Mouse (Mus musculus) layer of hippocampus, adult 8-10 months (tissue): Measurements from ENCODE around the gene Ptprn. TPM values are rescaled to one million over a fixed set of nuclear protein-coding genes. Genes with fewer than 3 reads are reported as not detected.
A peak's percentile ranks its signal among the peaks of the same experiment; 100 is the strongest.

Source experiments
- DNase-seq, 2 experiments: peaks; one replicate each; pipeline ENCODE4 v3.0.0; 2022; ENCODE audit warnings: low spot score in 2 of 2
- total RNA-seq, 4 experiments: library from RNA; stranded (reverse); gene quantifications; 2 replicates each; pipeline ENCODE4 v1.2.4; 2022

Ptprn gene
- total RNA-seq, 4 experiments from 2014 or later: 360 to 457 (median 395) TPM

- no peak for DNase-seq
These were observed 38.8 kb downstream of the Ptprn start for GRCm38 (mm10) chr1:75225473-75225872.

- DNase-seq: no peak
These were observed 40.8 kb downstream of the Ptprn start for GRCm38 (mm10) chr1:75223532-75223931.

- DNase-seq: no peak
These were observed 41.4 kb downstream of the Ptprn start for GRCm38 (mm10) chr1:75222926-75223325.

GRCm38 (mm10) chr1:75221538-75221937 is 42.8 kb downstream of the Ptprn start:
- no peak for DNase-seq

- DNase-seq: peak in 1 of 2 experiments; percentile 22
These were observed 44.8 kb downstream of the Ptprn start, which contains the start of gene Tuba4a for GRCm38 (mm10) chr1:75219531-75219930. TSS of gene Tuba4a (minus strand) at chr1:75219865.

GRCm38 (mm10) chr1:75219078-75219477 is 45.2 kb downstream of the Ptprn start:
- peak; percentile 88 to 92 for DNase-seq

- DNase-seq: peak; percentile 67 to 73
These were observed 45.9 kb downstream of the Ptprn start for GRCm38 (mm10) chr1:75218227-75219001.

- DNase-seq: peak in 1 of 2 experiments; percentile 38
These were observed 46.4 kb downstream of the Ptprn start for GRCm38 (mm10) chr1:75217893-75218226.

GRCm38 (mm10) chr1:75216797-75217585 is 47.3 kb downstream of the Ptprn start:
- peak in 1 of 2 experiments; percentile 12 for DNase-seq

- peak in 1 of 2 experiments; percentile 23 for DNase-seq
These were observed 48.5 kb downstream of the Ptprn start for GRCm38 (mm10) chr1:75215785-75216184.

GRCm38 (mm10) chr1:75214886-75215285 is 49.4 kb downstream of the Ptprn start:
- peak; percentile 76 to 81 for DNase-seq

- DNase-seq: peak in 1 of 2 experiments; percentile 23
These were observed 49.9 kb downstream of the Ptprn start for GRCm38 (mm10) chr1:75214442-75214841.

GRCm38 (mm10) chr1:75213096-75213495 is 51.2 kb downstream of the Ptprn start:
- no peak for DNase-seq

- DNase-seq: no peak
These were observed 51.8 kb downstream of the Ptprn start for GRCm38 (mm10) chr1:75212542-75212941.

- no peak for DNase-seq
These were observed 53.1 kb downstream of the Ptprn start for GRCm38 (mm10) chr1:75211141-75211708.

GRCm38 (mm10) chr1:75210136-75211087 is 53.9 kb downstream of the Ptprn start, which contains the start of the genes Glb1l and Stk16:
TSS of gene Glb1l (minus strand) at chr1:75210813.
TSS of gene Stk16 (plus strand) at chr1:75210838.
- peak; percentile 95 to 96 for DNase-seq

- no peak for DNase-seq
These were observed 55.2 kb downstream of the Ptprn start for GRCm38 (mm10) chr1:75208967-75209678.

- no peak for DNase-seq
These were observed 63.1 kb downstream of the Ptprn start for GRCm38 (mm10) chr1:75201236-75201635.
